Mouse (Mus musculus) midbrain, embryonic 12.5 days (tissue): ENCODE measurements at regions not wholly inside any gene's neighbourhood (a gene's known extent, or its start where the extent isn't known, plus 50 kb on each side); places are given as distances from the start of the nearest gene placed in this dataset. TPM values are rescaled to one million over a fixed set of nuclear protein-coding genes. Genes with fewer than 3 reads are reported as not detected.

Source experiments
- ATAC-seq: fragments of 200-750 bp; cut with Nextera tagmentation; 2 replicates; pipeline ENCODE4 v1.8.0; 2017; ENCODE audit warnings: low read depth, moderate TSS enrichment, moderate library complexity; ENCODE audit not compliant: low FRiP score
- H3K27ac ChIP-seq: fragments of 300-500 bp; sonication (generic); replicated peaks from 2 replicates; pipeline ENCODE4 v1.5.1; 2016; ENCODE audit warnings: mild to moderate bottlenecking
- H3K27me3 ChIP-seq: fragments of 300-500 bp; sonication (generic); 2 replicates; pipeline ENCODE4 v1.6.1; 2016; ENCODE audit warnings: mild to moderate bottlenecking
- H3K36me3 ChIP-seq: fragments of 300-500 bp; sonication (generic); 2 replicates; pipeline ENCODE4 v1.6.1; 2016
- H3K4me1 ChIP-seq: fragments of 300-500 bp; sonication (generic); 2 replicates; pipeline ENCODE4 v1.6.1; 2016
- H3K4me2 ChIP-seq: fragments of 300-500 bp; sonication (generic); replicated peaks from 2 replicates; pipeline ENCODE4 v1.6.1; 2016; ENCODE audit warnings: mild to moderate bottlenecking, moderate library complexity
- H3K4me3 ChIP-seq: fragments of 300-500 bp; sonication (generic); 2 replicates; pipeline ENCODE4 v1.5.1; 2016; ENCODE audit warnings: mild to moderate bottlenecking
- H3K9ac ChIP-seq: fragments of 300-500 bp; sonication (generic); replicated peaks from 2 replicates; pipeline ENCODE4 v1.6.1; 2016; ENCODE audit warnings: mild to moderate bottlenecking, moderate library complexity
- H3K9me3 ChIP-seq: fragments of 300-500 bp; sonication (generic); 2 replicates; pipeline ENCODE4 v1.6.1; 2016; ENCODE audit warnings: mild to moderate bottlenecking
- WGBS: fragments of 180-500 bp; shearing (Covaris S2); methylation state at CpG from one replicate; pipeline ENCODE4 v1.1.7; 2016; 5-methylcytosine and 5-hydroxymethylcytosine counted together
- microRNA-seq: library from miRNA; unstranded; fragments of <30 nt; microRNA quantifications from one replicate; pipeline ENCODE4, GENCODE M21; 2017

- no peak for ATAC-seq
- no peak overlapping the region for H3K27ac ChIP-seq
- no peak overlapping the region for H3K4me3 ChIP-seq
- H3K9me3 ChIP-seq = no peaks in the 10 kb centered on the region
- H3K27me3 ChIP-seq = no peaks in the 10 kb centered on the region
- H3K4me1 ChIP-seq = no peaks in the 10 kb centered on the region
- WGBS = 84% methylated on average over 2 of the region's 2 CpGs
- no peak overlapping the region for H3K9ac ChIP-seq
- H3K4me2 ChIP-seq = no peak overlapping the region
- no peaks in the 10 kb centered on the region for H3K36me3 ChIP-seq
Observed at GRCm38 (mm10) chr4:87332968-87333367, 102.7 kb upstream of the Slc24a2 start.

GRCm38 (mm10) chr4:87329136-87329535, 98.9 kb upstream of the Slc24a2 start:
- no peak for ATAC-seq
- 84% methylated on average over 6 of the region's 6 CpGs for WGBS
- Histone ChIP-seq H3K9me3 (no peaks in the 10 kb centered on the region), H3K27me3 (no peaks in the 10 kb centered on the region), H3K4me3 (no peak overlapping the region), H3K36me3 (no peaks in the 10 kb centered on the region), H3K9ac (no peak overlapping the region), H3K4me2 (no peak overlapping the region), H3K27ac (no peak overlapping the region), H3K4me1 (no peaks in the 10 kb centered on the region)

GRCm38 (mm10) chr4:87321726-87322349, 91.6 kb upstream of the Slc24a2 start:
- Histone ChIP-seq H3K4me2 (no peak overlapping the region), H3K27me3 (no peaks in the 10 kb centered on the region), H3K9me3 (no peaks in the 10 kb centered on the region), H3K9ac (no peak overlapping the region), H3K4me3 (no peak overlapping the region), H3K27ac (no peak overlapping the region), H3K36me3 (no peaks in the 10 kb centered on the region), H3K4me1 (no peaks in the 10 kb centered on the region)
- ATAC-seq = no peak
- WGBS = 87% methylated on average over 2 of the region's 2 CpGs

- ATAC-seq = no peak
- no peak overlapping the region for H3K9ac ChIP-seq
- no peak overlapping the region for H3K27ac ChIP-seq
- no peak overlapping the region for H3K4me3 ChIP-seq
- WGBS = 75% methylated on average over 5 of the region's 5 CpGs
- H3K9me3 ChIP-seq = no peaks in the 10 kb centered on the region
- no peak overlapping the region for H3K4me2 ChIP-seq
- H3K36me3 ChIP-seq = no peaks in the 10 kb centered on the region
- H3K4me1 ChIP-seq = no peaks in the 10 kb centered on the region
- no peaks in the 10 kb centered on the region for H3K27me3 ChIP-seq
Observed at GRCm38 (mm10) chr4:87298129-87298528, 67.9 kb upstream of the Slc24a2 start.

GRCm38 (mm10) chr4:87294538-87294937, 64.3 kb upstream of the Slc24a2 start:
- Histone ChIP-seq H3K27ac (no peak overlapping the region), H3K4me1 (no peaks in the 10 kb centered on the region), H3K4me2 (no peak overlapping the region), H3K9ac (no peak overlapping the region), H3K4me3 (no peak overlapping the region), H3K27me3 (no peaks in the 10 kb centered on the region), H3K36me3 (no peaks in the 10 kb centered on the region), H3K9me3 (no peaks in the 10 kb centered on the region)
- no peak for ATAC-seq

Small RNA genes lying in the stretch of these regions (microRNA-seq; reads per million reads assigned to microRNA genes)
- not detected for gene Gm23154
